Mouse (Mus musculus) liver, postnatal 0 days (tissue): ENCODE results near the gene Gstz1.

Experiments
- CTCF ChIP-seq: sonication (generic); IDR thresholded peaks from 2 replicates; pipeline ENCODE4 v1.5.1; 2016; ENCODE audit warnings: antibody characterized with exemption, low read depth
- EP300 ChIP-seq: IDR thresholded peaks from 2 replicates; pipeline ENCODE4 v1.6.1; 2016; ENCODE audit warnings: antibody characterized with exemption, low read depth, mild to moderate bottlenecking

DNA sequence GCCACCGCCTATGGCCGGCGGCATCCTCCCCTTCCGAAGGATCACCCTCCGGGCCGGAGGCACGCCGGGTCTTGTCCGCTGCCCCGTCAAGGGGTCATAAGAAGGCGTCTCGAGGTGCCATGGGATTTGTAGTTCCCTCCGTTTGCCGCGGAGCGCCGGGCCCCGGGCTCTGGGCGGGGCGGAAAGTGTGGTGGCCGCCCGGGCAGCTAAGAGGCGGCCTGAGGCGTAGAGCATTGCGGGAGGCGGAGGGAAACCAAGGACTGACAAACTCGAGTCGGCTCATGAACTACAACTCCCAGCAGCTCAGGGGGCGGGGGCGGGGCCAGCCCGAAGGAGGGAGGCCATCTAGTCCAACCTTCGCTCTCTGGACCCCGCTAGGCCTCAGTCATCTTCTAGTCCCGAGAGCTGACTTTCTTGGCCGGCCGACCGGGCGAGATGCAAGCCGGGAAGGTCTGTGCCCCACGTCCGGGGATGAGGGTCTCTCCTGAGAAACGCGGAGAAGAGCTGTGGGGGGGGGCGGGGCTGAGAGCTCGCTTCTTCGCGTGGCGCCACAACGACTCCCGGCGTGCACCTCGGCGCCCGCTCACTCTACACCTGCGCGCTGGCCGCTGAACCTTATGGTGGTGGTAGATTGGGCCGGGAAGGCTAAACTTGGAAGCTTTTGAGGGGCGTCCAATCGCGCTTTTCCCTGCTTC is 577 bp downstream of the Gstz1 start, which contains the start of gene Pomt2:
- TF ChIP-seq EP300 (no peak), CTCF (no peak)
